Mouse (Mus musculus): Measurements from ENCODE around the gene Wipf3.

GRCm38 (mm10) chr6:54506318-54506717 lies 76.9 kb downstream of the Wipf3 start:
- no peak for TF ChIP-seq CTCF (IDR thresholded peaks at IDR 0.05; ENCODE audit: insufficient read depth, low read length)
- no peak for TF ChIP-seq POLR2A (IDR thresholded peaks at IDR 0.05; ENCODE audit: borderline replicate concordance, extremely low read depth, low read depth, low read length)

Measured in lung, adult 2 months (tissue).